Mouse (Mus musculus): Measurements from ENCODE around the gene Il13.

DNA sequence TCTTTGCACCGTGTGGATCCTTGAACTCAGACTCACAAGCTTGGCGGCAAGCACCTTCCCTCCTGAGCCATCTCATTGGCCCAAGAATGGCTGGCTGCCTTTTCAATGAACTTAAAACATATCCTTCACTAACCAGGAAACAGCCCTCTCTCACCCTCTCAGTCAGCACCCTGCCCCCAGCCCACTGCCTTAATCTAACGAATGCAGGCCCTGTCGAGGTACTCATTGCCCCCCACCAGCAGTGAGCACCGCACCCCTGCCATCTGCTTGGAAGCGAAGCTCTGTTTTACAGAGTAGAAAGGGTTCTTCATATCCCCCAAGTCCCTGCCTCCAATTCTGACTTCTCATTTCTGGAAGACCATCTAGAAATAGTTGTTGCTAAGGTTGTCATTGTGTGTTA is 15.1 kb downstream of the Il13 start:
- TF ChIP-seq CTCF (IDR thresholded peaks at IDR 0.05) (no peak), EP300 (IDR thresholded peaks at IDR 0.05; ENCODE audit: insufficient read depth, low read depth, low read length) (no peak), POLR2A (IDR thresholded peaks at IDR 0.05; ENCODE audit: insufficient read depth, low read depth, low read length) (no peak)
